Mouse (Mus musculus) hindbrain, embryonic 14.5 days (tissue): ENCODE measurements around the gene Fam205a2. TPM values are rescaled to one million over a fixed set of nuclear protein-coding genes. Genes with fewer than 3 reads are reported as not detected.
"Not testable (repeated sequence)": the region's sequence is repeated elsewhere in the genome, so short reads cannot be mapped to it uniquely, and the experiment has no call there.

Experiments
- ATAC-seq: fragments of 200-750 bp; cut with Nextera tagmentation; 2 replicates; pipeline ENCODE4 v1.8.0; 2017; ENCODE audit warnings: moderate number of reproducible peaks, mild to moderate bottlenecking, moderate TSS enrichment, moderate library complexity; ENCODE audit not compliant: low FRiP score
- DNase-seq: peaks from one replicate; pipeline ENCODE4 v3.0.0-alpha.2; 2015; ENCODE audit warnings: low spot score
- H3K27ac ChIP-seq: fragments of 300-500 bp; sonication (generic); 2 replicates; pipeline ENCODE4 v1.5.1; 2014; ENCODE audit warnings: mild to moderate bottlenecking, moderate library complexity
- H3K27me3 ChIP-seq: fragments of 300-500 bp; sonication (generic); 2 replicates; pipeline ENCODE4 v1.6.1; 2014; ENCODE audit warnings: mild to moderate bottlenecking, low read length, mixed read lengths; ENCODE audit not compliant: control insufficient read depth, insufficient read depth
- H3K36me3 ChIP-seq: fragments of 300-500 bp; sonication (generic); replicated peaks from 2 replicates; pipeline ENCODE4 v1.6.1; 2014; ENCODE audit not compliant: control insufficient read depth, insufficient read depth
- H3K4me1 ChIP-seq: fragments of 300-500 bp; sonication (generic); replicated peaks from 2 replicates; pipeline ENCODE4 v1.6.1; 2014; ENCODE audit warnings: antibody characterized with exemption, low read length, mixed read lengths; ENCODE audit not compliant: control insufficient read depth, insufficient read depth
- H3K4me2 ChIP-seq: fragments of 300-500 bp; sonication (generic); replicated peaks from 2 replicates; pipeline ENCODE4 v1.6.1; 2014; ENCODE audit warnings: mild to moderate bottlenecking, moderate library complexity
- H3K4me3 ChIP-seq: fragments of 300-500 bp; sonication (generic); replicated peaks from 2 replicates; pipeline ENCODE4 v1.5.1; 2014; ENCODE audit warnings: mild to moderate bottlenecking, low read length
- H3K9ac ChIP-seq: fragments of 300-500 bp; sonication (generic); 2 replicates; pipeline ENCODE4 v1.6.1; 2014
- H3K9me3 ChIP-seq: fragments of 300-500 bp; sonication (generic); 2 replicates; pipeline ENCODE4 v1.6.1; 2016; ENCODE audit warnings: low read length; ENCODE audit not compliant: control insufficient read depth
- WGBS: fragments of 180-500 bp; shearing (Covaris S2); extraction: QIAGEN DNeasy Blood & Tissue Kit; methylation state at CpG from one replicate; pipeline ENCODE4 v1.1.7; 2014; 5-methylcytosine and 5-hydroxymethylcytosine counted together
- polyA plus RNA-seq: library from polyadenylated mRNA; unstranded; fragments of >200 nt; fragmentation: Nextera tagmentation; extraction: Ambion mirVana; gene quantifications from 2 replicates; pipeline ENCODE4 v1.2.1, GENCODE M21; 2014

The Fam205a2 gene
- 0.17 TPM in 1 of 2 replicates, not detected in the other for polyA plus RNA-seq

GRCm38 (mm10) chr4:42528075-42528474 lies at the start of gene Fam205a2:
TSS of gene Fam205a2 (minus strand) at chr4:42528175.
- H3K27ac ChIP-seq, result not testable (repeated sequence)

More at GRCm38 (mm10) chr4:42528075-42528474, at the start of gene Fam205a2:
- DNase-seq, H3K27me3 ChIP-seq, H3K4me3 ChIP-seq, ATAC-seq, H3K36me3 ChIP-seq, H3K4me1 ChIP-seq, H3K4me2 ChIP-seq, H3K9ac ChIP-seq, H3K9me3 ChIP-seq: not testable (repeated sequence)
- WGBS, result no CpG with 5 or more reads among the region's 1 CpGs

Other genes starting within 250 kb of the Fam205a2 start
- gene Gm21953, start 233.9 kb downstream of the Fam205a2 start, polyA plus RNA-seq, result not detected in 2 replicates
- gene Fam205a3, start 209.8 kb downstream of the Fam205a2 start, polyA plus RNA-seq, result 0.17 TPM in 1 of 2 replicates, not detected in the other
- gene Gm21586, start 88.8 kb downstream of the Fam205a2 start, polyA plus RNA-seq, result not detected in 2 replicates
- gene Gm2163, start 61.4 kb downstream of the Fam205a2 start, polyA plus RNA-seq, result 0.29 and 0.41 TPM in 2 replicates
- not detected in 2 replicates for gene Gm10591, start 84.0 kb upstream of the Fam205a2 start, polyA plus RNA-seq
- 0.65 TPM in 1 of 2 replicates, not detected in the other for gene Gm2564, start 101.5 kb upstream of the Fam205a2 start, polyA plus RNA-seq
- gene Ccl27b, start 127.1 kb upstream of the Fam205a2 start, polyA plus RNA-seq, result not detected in 2 replicates
- not detected in 2 replicates for gene Il11ra2, start 133.7 kb upstream of the Fam205a2 start, polyA plus RNA-seq
- 0.37 and 0.67 TPM in 2 replicates for gene 4930578G10Rik, start 207.4 kb upstream of the Fam205a2 start, polyA plus RNA-seq
- gene Ccl19, start 228.4 kb upstream of the Fam205a2 start, polyA plus RNA-seq, result not detected in 2 replicates
- 1.4 and 1.7 TPM in 2 replicates for gene Ccl21a, start 245.8 kb upstream of the Fam205a2 start, polyA plus RNA-seq